Mouse (Mus musculus) erythroblast, embryonic 14.5 days (primary cell): ENCODE measurements around the gene Olfr323.

Experiments used
- GATA1 ChIP-seq: IDR thresholded peaks from 2 replicates; pipeline ENCODE4 v1.6.1; 2012; ENCODE audit warnings: low read length, inconsistent platforms, mixed read lengths
- TAL1 ChIP-seq: IDR thresholded peaks from 3 replicates; pipeline ENCODE4 v1.6.1; 2012; ENCODE audit warnings: low read length, inconsistent platforms, mixed read lengths

DNA sequence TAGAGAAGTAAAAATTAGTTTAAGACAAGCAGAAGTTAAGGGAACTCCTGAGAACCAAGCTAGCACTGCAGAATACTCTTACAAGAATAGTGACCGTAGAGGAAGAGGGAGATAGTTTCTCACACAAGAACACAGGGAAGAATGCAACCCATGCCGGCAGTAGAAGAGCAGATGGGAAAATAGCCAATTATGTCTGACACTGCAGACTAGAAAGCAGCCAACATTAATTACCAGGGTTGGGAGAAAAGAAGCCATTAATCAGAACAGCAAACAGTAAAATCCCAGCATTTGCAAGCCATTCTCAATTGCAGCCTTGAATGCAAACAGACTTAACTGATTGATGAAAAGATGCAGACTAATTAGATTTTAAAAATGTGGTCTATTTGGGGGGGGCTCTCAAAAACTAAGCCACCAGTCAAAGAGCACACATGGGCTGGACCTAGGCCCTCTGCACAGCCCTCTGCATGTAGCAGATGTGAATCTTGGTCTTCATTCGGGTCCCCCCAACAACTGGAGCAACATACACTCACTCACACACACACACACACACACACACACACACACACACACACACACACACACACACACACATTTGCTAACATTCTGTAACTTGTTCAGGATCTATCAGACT lies 41.6 kb downstream of the Olfr323 start:
- no peak for TF ChIP-seq GATA1
- no peak for TF ChIP-seq TAL1
